Mouse (Mus musculus) kidney, postnatal 0 days (tissue): ENCODE measurements around the gene Bicd2. TPM values are rescaled to one million over a fixed set of nuclear protein-coding genes. Genes with fewer than 3 reads are reported as not detected.

Experiments
- ATAC-seq: fragments of 200-750 bp; cut with Nextera tagmentation; replicated peaks from 2 replicates; pipeline ENCODE4 v1.8.0; 2017; ENCODE audit warnings: low read depth, moderate number of reproducible peaks, moderate TSS enrichment, moderate library complexity; ENCODE audit not compliant: low FRiP score
- DNase-seq: peaks from one replicate; pipeline ENCODE4 v3.0.0-alpha.2; 2016; ENCODE audit warnings: low spot score
- H3K27ac ChIP-seq: fragments of 300-500 bp; sonication (generic); 2 replicates; pipeline ENCODE4 v1.5.1; 2014; ENCODE audit warnings: mild to moderate bottlenecking
- H3K27me3 ChIP-seq: fragments of 300-500 bp; sonication (generic); 2 replicates; pipeline ENCODE4 v1.6.1; 2014; ENCODE audit warnings: low read length, mixed read lengths; ENCODE audit not compliant: insufficient read depth
- H3K36me3 ChIP-seq: fragments of 300-500 bp; sonication (generic); 2 replicates; pipeline ENCODE4 v1.6.1; 2014; ENCODE audit warnings: low read length, mixed read lengths; ENCODE audit not compliant: insufficient read depth
- H3K4me1 ChIP-seq: fragments of 300-500 bp; sonication (generic); replicated peaks from 2 replicates; pipeline ENCODE4 v1.6.1; 2014; ENCODE audit warnings: antibody characterized with exemption, low read length, mixed read lengths; ENCODE audit not compliant: insufficient read depth
- H3K4me2 ChIP-seq: fragments of 300-500 bp; sonication (generic); 2 replicates; pipeline ENCODE4 v1.6.1; 2014; ENCODE audit warnings: mild to moderate bottlenecking, low read length, moderate library complexity, mixed read lengths
- H3K4me3 ChIP-seq: fragments of 300-500 bp; sonication (generic); replicated peaks from 2 replicates; pipeline ENCODE4 v1.5.1; 2014; ENCODE audit warnings: low read depth, low read length
- H3K9ac ChIP-seq: fragments of 300-500 bp; sonication (generic); 2 replicates; pipeline ENCODE4 v1.6.1; 2014; ENCODE audit warnings: low read depth, low read length
- H3K9me3 ChIP-seq: fragments of 300-500 bp; sonication (generic); replicated peaks from 2 replicates; pipeline ENCODE4 v1.6.1; 2016; ENCODE audit warnings: low read length, inconsistent platforms, mixed read lengths
- CTCF ChIP-seq: IDR thresholded peaks from 2 replicates; pipeline ENCODE4 v1.5.1; 2016; ENCODE audit warnings: antibody characterized with exemption, low read depth, mild to moderate bottlenecking, moderate library complexity
- WGBS: fragments of 180-500 bp; shearing (Covaris S2); extraction: QIAGEN DNeasy Blood & Tissue Kit; methylation state at CpG from one replicate; pipeline ENCODE4 v1.1.7; 2014; 5-methylcytosine and 5-hydroxymethylcytosine counted together
- polyA plus RNA-seq: library from polyadenylated mRNA; unstranded; fragments of >200 nt; fragmentation: Nextera tagmentation; extraction: Ambion mirVana; gene quantifications from 2 replicates; pipeline ENCODE4 v1.2.1, GENCODE M21; 2015

Bicd2 gene
- polyA plus RNA-seq, 1 experiment from 2014 or later, result 23.4 TPM

DNA sequence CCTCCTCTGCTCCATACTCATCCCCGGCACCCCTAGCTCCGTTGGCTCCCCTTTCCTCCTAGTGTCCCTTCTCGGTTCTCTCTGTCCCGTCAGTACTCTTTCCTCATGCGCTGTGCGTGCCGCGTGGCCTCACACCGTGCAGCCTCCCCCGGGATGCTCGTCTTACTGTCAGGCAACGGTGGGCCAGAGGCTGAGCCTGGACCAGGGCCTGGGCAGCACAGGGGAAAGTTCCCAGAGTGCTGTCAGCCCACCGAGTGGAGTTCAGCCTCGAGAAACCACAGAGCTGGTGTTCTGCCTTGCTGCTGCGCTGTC, 80.2 kb downstream of the Bicd2 start:
- Histone ChIP-seq H3K27ac (peak overlapping the region; percentile 65; the same call in 1 of the 2 replicates), H3K4me2 (peak overlapping the region; percentile 72), H3K9me3 (no peaks in the 10 kb centered on the region), H3K27me3 (no peaks in the 10 kb centered on the region), H3K4me3 (peak overlapping the region; percentile 60), H3K4me1 (peaks cover 17% of the 10 kb centered on the region; the same call in 1 of the 2 replicates), H3K36me3 (no peaks in the 10 kb centered on the region), H3K9ac (peak overlapping the region; percentile 64)
- ATAC-seq (peak; percentile 57), DNase-seq (peak; percentile 31)
- WGBS, result 0% methylated on average over 15 of the region's 15 CpGs
- TF ChIP-seq CTCF, result no peak

GRCm38 (mm10) chr13:49421959-49422358, 80.6 kb downstream of the Bicd2 start:
- 16% methylated on average over 4 of the region's 4 CpGs for WGBS
- H3K27ac ChIP-seq, result no peak overlapping the region
- peak overlapping the region; percentile 64 for H3K9ac ChIP-seq
- ATAC-seq, result no peak
- H3K36me3 ChIP-seq, result no peaks in the 10 kb centered on the region
- H3K4me3 ChIP-seq, result peak overlapping the region; percentile 60
- no peak for TF ChIP-seq CTCF
- peaks cover 17% of the 10 kb centered on the region; the same call in 1 of the 2 replicates for H3K4me1 ChIP-seq
- no peaks in the 10 kb centered on the region for H3K9me3 ChIP-seq
- H3K4me2 ChIP-seq, result peak overlapping the region; percentile 72
- no peaks in the 10 kb centered on the region for H3K27me3 ChIP-seq
- DNase-seq, result peak; percentile 10

GRCm38 (mm10) chr13:49426736-49427135, 85.4 kb downstream of the Bicd2 start:
- DNase-seq (no peak), ATAC-seq (no peak)
- WGBS, result 82% methylated on average over 3 of the region's 3 CpGs
- TF ChIP-seq CTCF, result no peak
- Histone ChIP-seq H3K4me3 (no peak overlapping the region), H3K27me3 (no peaks in the 10 kb centered on the region), H3K9me3 (no peaks in the 10 kb centered on the region), H3K36me3 (no peaks in the 10 kb centered on the region), H3K4me2 (no peak overlapping the region), H3K9ac (no peak overlapping the region), H3K4me1 (peaks cover 14% of the 10 kb centered on the region; the same call in 1 of the 2 replicates), H3K27ac (no peak overlapping the region)

DNA sequence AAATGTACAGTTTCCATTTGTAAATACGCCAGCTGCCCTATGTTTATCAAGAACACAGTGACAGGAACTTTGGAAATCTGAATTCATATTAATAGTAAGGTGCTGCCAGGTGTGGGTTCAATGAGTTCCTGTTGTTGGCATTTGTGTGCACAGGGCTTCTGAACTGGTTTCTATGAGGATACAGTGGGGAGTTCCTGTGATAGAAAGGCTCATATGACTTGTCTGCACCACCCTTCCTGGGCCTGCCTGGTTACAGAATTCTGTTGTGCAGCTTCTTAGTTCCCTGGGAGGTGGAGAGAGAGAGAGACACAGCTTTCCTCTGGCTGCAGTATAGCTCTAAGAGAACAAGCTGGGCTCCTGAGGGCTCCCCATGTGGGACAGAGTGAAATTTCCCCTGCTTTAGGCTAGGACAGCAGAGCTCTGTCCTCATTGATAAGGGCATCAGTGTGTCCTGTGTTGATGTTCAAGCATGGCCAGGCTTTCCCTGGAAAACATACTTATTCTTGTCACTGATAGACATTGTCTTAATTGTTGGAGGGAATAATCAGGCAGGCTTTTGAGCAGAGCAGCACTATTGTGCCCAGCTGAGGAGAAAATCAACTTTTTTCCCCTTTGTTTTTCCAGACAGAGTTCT, 86.8 kb downstream of the Bicd2 start:
- Histone ChIP-seq H3K9me3 (no peaks in the 10 kb centered on the region), H3K4me3 (no peak overlapping the region), H3K9ac (no peak overlapping the region), H3K36me3 (no peaks in the 10 kb centered on the region), H3K4me2 (no peak overlapping the region), H3K27me3 (no peaks in the 10 kb centered on the region), H3K4me1 (no peaks in the 10 kb centered on the region), H3K27ac (no peak overlapping the region)
- TF ChIP-seq CTCF, result no peak
- ATAC-seq, result no peak
- DNase-seq, result no peak
- WGBS, result 85% methylated on average over 1 of the region's 1 CpGs

DNA sequence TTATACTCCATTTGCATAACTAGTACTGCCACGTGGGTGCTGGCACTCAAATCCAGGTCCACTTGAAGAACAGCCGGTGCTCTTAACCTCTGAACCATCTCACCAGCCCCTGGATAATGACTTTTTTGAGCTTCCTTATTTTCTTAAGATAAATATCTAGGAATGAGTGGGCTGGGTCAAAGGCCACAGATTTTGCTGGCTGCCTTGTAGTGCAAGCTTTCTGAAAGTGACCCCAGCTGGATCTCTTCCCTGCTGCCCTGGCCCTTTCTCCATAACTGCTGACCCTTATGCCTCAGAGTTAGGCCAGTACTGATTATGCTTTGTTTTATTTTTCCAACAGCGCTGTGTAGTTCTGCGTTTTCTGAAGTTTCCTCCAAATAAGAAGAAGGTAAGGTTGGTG, 89.1 kb downstream of the Bicd2 start:
- WGBS, result 42% methylated on average over 4 of the region's 4 CpGs
- DNase-seq (peak; percentile 14), ATAC-seq (no peak)
- Histone ChIP-seq H3K27me3 (no peaks in the 10 kb centered on the region), H3K4me1 (no peaks in the 10 kb centered on the region), H3K9me3 (no peaks in the 10 kb centered on the region), H3K27ac (no peak overlapping the region), H3K9ac (no peak overlapping the region), H3K4me2 (no peak overlapping the region), H3K4me3 (no peak overlapping the region), H3K36me3 (peaks cover 7% of the 10 kb centered on the region; the same call in 1 of the 2 replicates)
- TF ChIP-seq CTCF, result no peak

GRCm38 (mm10) chr13:49433268-49434029, 92.1 kb downstream of the Bicd2 start:
- Histone ChIP-seq H3K27ac (no peak overlapping the region), H3K4me3 (no peak overlapping the region), H3K4me2 (no peak overlapping the region), H3K9ac (no peak overlapping the region), H3K36me3 (peaks cover 22% of the 10 kb centered on the region), H3K27me3 (no peaks in the 10 kb centered on the region), H3K9me3 (no peaks in the 10 kb centered on the region), H3K4me1 (no peaks in the 10 kb centered on the region)
- no peak for TF ChIP-seq CTCF
- 92% methylated on average over 2 of the region's 2 CpGs for WGBS
- DNase-seq, result no peak
- no peak for ATAC-seq
